Mouse (Mus musculus): ENCODE results near the gene Nid1. TPM values are rescaled to one million over a fixed set of nuclear protein-coding genes. Genes with fewer than 3 reads are reported as not detected.

Gene Nid1
- polyA plus RNA-seq, 1 experiment from 2014 or later = 28.3 TPM

Other genes with a start within 250 kb of the Nid1 start
- 18.3 and 19.6 TPM in 2 replicates for gene Gpr137b, start 43.5 kb upstream of the Nid1 start, polyA plus RNA-seq (2014; fragmentation: Nextera tagmentation; extraction: Ambion mirVana)
- 2.3 and 3.1 TPM in 2 replicates for gene Lyst, start 152.8 kb downstream of the Nid1 start, polyA plus RNA-seq (2014; fragmentation: Nextera tagmentation; extraction: Ambion mirVana)

All from limb, embryonic 11.5 days (tissue).